Mouse (Mus musculus): Measurements from ENCODE around the gene Gabrp. TPM values are rescaled to one million over a fixed set of nuclear protein-coding genes. Genes with fewer than 3 reads are reported as not detected.

Gene Gabrp
- polyA plus RNA-seq, 1 experiment = 0.18 TPM

GRCm38 (mm10) chr11:33544121-33544520 is 34.6 kb downstream of the Gabrp start:
- Histone ChIP-seq H3K36me3 (ENCODE audit: control insufficient read depth, insufficient read depth, low read length, poor library complexity, severe bottlenecking) (peaks cover 16% of the 10 kb centered on the region), H3K9ac (ENCODE audit: low read depth, poor library complexity, severe bottlenecking) (peak overlapping the region; percentile 64), H3K27ac (ENCODE audit: insufficient read depth, low read length) (peak overlapping the region; percentile 91), H3K4me1 (ENCODE audit: control insufficient read depth, insufficient read depth, low read length) (peaks cover 5% of the 10 kb centered on the region), H3K4me3 (ENCODE audit: low read depth, low read length) (no peak overlapping the region; the same call in 1 of the 2 replicates), H3K27me3 (ENCODE audit: control insufficient read depth, insufficient read depth, low read length, poor library complexity, severe bottlenecking) (no peaks in the 10 kb centered on the region), H3K9me3 (replicated peaks; ENCODE audit: control insufficient read depth, insufficient read depth, low read length, poor library complexity, severe bottlenecking) (no peaks in the 10 kb centered on the region)
- TF ChIP-seq EP300 (IDR thresholded peaks at IDR 0.05; ENCODE audit: insufficient read depth, low read depth, low read length) (0 out of 2 replicates have a peak, but pooled peaks have one; percentile 62), POLR2A (IDR thresholded peaks at IDR 0.05; ENCODE audit: insufficient read depth, low read length) (no peak)

DNA sequence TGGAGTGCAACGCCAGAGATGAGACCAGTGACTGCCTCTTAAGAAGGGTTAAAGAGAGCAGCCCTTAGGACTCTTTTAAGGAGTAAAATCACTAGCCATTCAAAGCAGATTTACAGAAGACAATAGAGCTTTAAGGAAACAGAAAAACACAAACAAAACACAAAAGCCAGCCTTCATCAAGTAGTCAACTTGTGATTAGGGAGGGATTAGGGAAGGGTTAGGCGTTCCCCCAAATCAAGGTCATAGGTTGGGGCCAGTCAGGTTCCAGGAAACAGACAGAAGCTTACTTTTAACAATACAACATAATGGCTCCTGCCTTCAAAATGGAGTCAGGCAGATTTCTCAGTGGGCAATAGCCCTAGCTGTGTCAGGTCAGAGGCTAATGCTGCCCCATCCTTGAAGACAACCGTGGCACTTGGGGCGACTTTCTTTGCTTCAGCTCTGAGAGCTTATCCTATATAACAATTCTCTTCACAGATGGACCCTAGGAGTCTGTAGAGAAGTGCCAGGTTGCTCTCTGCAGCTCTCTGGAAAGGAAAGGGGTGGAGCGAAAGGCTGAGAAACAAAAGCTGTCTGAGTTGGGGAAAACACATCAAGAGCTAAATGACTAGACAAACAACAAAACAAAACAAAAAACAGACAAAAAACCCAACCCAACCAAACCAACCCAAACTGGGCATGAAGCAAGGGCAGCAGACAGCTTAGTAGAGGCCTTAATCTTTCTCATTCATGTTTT is 41.2 kb downstream of the Gabrp start:
- 0 out of 2 replicates have a peak overlapping the region, but pooled peaks have one; percentile 6 for H3K4me3 ChIP-seq (ENCODE audit: low read depth, low read length)
- peak overlapping the region; percentile 97 for H3K9ac ChIP-seq (ENCODE audit: low read depth, poor library complexity, severe bottlenecking)
- no peaks in the 10 kb centered on the region for H3K27me3 ChIP-seq (ENCODE audit: control insufficient read depth, insufficient read depth, low read length, poor library complexity, severe bottlenecking)
- no peaks in the 10 kb centered on the region for H3K9me3 ChIP-seq (replicated peaks; ENCODE audit: control insufficient read depth, insufficient read depth, low read length, poor library complexity, severe bottlenecking)
- H3K4me1 ChIP-seq (ENCODE audit: control insufficient read depth, insufficient read depth, low read length) = peaks cover 6% of the 10 kb centered on the region
- peaks cover 20% of the 10 kb centered on the region for H3K36me3 ChIP-seq (ENCODE audit: control insufficient read depth, insufficient read depth, low read length, poor library complexity, severe bottlenecking)
- peak overlapping the region; percentile 99 for H3K27ac ChIP-seq (ENCODE audit: insufficient read depth, low read length)
- TF ChIP-seq EP300 (IDR thresholded peaks at IDR 0.05; ENCODE audit: insufficient read depth, low read depth, low read length) = peak; percentile 80
- TF ChIP-seq CTCF (IDR thresholded peaks at IDR 0.05; ENCODE audit: low read depth, low read length) = no peak
- TF ChIP-seq POLR2A (IDR thresholded peaks at IDR 0.05; ENCODE audit: insufficient read depth, low read length) = no peak

- peaks cover 15% of the 10 kb centered on the region for H3K36me3 ChIP-seq (ENCODE audit: control insufficient read depth, insufficient read depth, low read length, poor library complexity, severe bottlenecking)
- TF ChIP-seq CTCF (IDR thresholded peaks at IDR 0.05; ENCODE audit: low read depth, low read length) (no peak), EP300 (IDR thresholded peaks at IDR 0.05; ENCODE audit: insufficient read depth, low read depth, low read length) (peak; percentile 69; the same call in 1 of the 2 replicates)
- peak overlapping the region; percentile 97 for H3K9ac ChIP-seq (ENCODE audit: low read depth, poor library complexity, severe bottlenecking)
- no peaks in the 10 kb centered on the region for H3K27me3 ChIP-seq (ENCODE audit: control insufficient read depth, insufficient read depth, low read length, poor library complexity, severe bottlenecking)
- peak overlapping the region; percentile 51 for H3K4me3 ChIP-seq (ENCODE audit: low read depth, low read length)
- no peaks in the 10 kb centered on the region for H3K9me3 ChIP-seq (replicated peaks; ENCODE audit: control insufficient read depth, insufficient read depth, low read length, poor library complexity, severe bottlenecking)
- peak overlapping the region; percentile 99 for H3K27ac ChIP-seq (ENCODE audit: insufficient read depth, low read length)
- peaks cover 2% of the 10 kb centered on the region for H3K4me1 ChIP-seq (ENCODE audit: control insufficient read depth, insufficient read depth, low read length)
These were observed 42.1 kb downstream of the Gabrp start for GRCm38 (mm10) chr11:33536636-33537035.

DNA sequence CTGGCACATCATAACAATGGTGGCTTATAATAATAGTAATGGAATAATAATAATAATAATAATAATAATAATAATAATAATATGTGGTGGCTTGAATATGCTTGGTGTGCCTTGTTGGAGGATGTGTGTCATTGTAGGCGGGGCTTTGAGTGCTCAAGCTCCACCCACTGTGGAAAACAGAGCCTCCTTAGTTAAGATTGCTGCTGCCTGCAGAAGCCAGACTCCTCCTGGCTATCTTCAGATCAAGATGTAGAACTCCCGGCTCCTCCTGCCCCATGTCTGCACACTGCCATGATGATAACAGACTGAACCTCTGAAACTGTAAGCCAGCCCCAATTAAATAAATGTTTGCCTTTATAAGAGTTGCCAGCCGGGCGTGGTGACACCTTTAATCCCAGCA is 44.2 kb downstream of the Gabrp start:
- Histone ChIP-seq H3K9ac (ENCODE audit: low read depth, poor library complexity, severe bottlenecking) (peak overlapping the region; percentile 97), H3K27ac (ENCODE audit: insufficient read depth, low read length) (peak overlapping the region; percentile 98), H3K9me3 (replicated peaks; ENCODE audit: control insufficient read depth, insufficient read depth, low read length, poor library complexity, severe bottlenecking) (no peaks in the 10 kb centered on the region), H3K4me3 (ENCODE audit: low read depth, low read length) (peak overlapping the region; percentile 47), H3K4me1 (ENCODE audit: control insufficient read depth, insufficient read depth, low read length) (peaks cover 2% of the 10 kb centered on the region), H3K36me3 (ENCODE audit: control insufficient read depth, insufficient read depth, low read length, poor library complexity, severe bottlenecking) (peaks cover 7% of the 10 kb centered on the region), H3K27me3 (ENCODE audit: control insufficient read depth, insufficient read depth, low read length, poor library complexity, severe bottlenecking) (no peaks in the 10 kb centered on the region)
- TF ChIP-seq CTCF (IDR thresholded peaks at IDR 0.05; ENCODE audit: low read depth, low read length) (no peak), EP300 (IDR thresholded peaks at IDR 0.05; ENCODE audit: insufficient read depth, low read depth, low read length) (no peak), POLR2A (IDR thresholded peaks at IDR 0.05; ENCODE audit: insufficient read depth, low read length) (peak; percentile 80)

DNA sequence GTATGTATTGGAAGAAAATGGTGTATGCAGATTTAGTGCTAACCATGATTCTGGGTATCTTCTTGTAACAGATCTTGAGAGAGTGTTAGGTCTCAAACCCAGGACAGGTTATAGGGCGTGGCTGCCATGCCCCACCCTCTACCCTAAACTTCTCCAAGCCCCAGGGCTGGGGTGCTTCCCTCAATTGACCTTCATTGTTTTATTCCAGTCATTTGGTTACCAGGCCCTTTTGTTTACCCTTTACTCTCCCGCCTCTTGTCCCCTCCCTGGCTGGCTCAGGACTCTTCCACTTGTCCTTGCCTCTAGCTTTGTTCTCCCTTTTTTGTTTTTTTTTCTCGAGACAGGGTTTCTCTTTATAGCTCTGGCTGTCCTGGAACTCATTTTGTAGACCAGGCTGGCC is 45.2 kb downstream of the Gabrp start:
- TF ChIP-seq POLR2A (IDR thresholded peaks at IDR 0.05; ENCODE audit: insufficient read depth, low read length) = no peak
- no peak for TF ChIP-seq CTCF (IDR thresholded peaks at IDR 0.05; ENCODE audit: low read depth, low read length)
- TF ChIP-seq EP300 (IDR thresholded peaks at IDR 0.05; ENCODE audit: insufficient read depth, low read depth, low read length) = peak; percentile 96
- Histone ChIP-seq H3K9ac (ENCODE audit: low read depth, poor library complexity, severe bottlenecking) (peak overlapping the region; percentile 56; the same call in 1 of the 2 replicates), H3K27ac (ENCODE audit: insufficient read depth, low read length) (peak overlapping the region; percentile 99), H3K9me3 (replicated peaks; ENCODE audit: control insufficient read depth, insufficient read depth, low read length, poor library complexity, severe bottlenecking) (no peaks in the 10 kb centered on the region; the same call in none of the 2 replicates), H3K4me1 (ENCODE audit: control insufficient read depth, insufficient read depth, low read length) (peaks cover 2% of the 10 kb centered on the region), H3K4me3 (ENCODE audit: low read depth, low read length) (no peak overlapping the region), H3K36me3 (ENCODE audit: control insufficient read depth, insufficient read depth, low read length, poor library complexity, severe bottlenecking) (peaks cover 4% of the 10 kb centered on the region), H3K27me3 (ENCODE audit: control insufficient read depth, insufficient read depth, low read length, poor library complexity, severe bottlenecking) (no peaks in the 10 kb centered on the region)

DNA sequence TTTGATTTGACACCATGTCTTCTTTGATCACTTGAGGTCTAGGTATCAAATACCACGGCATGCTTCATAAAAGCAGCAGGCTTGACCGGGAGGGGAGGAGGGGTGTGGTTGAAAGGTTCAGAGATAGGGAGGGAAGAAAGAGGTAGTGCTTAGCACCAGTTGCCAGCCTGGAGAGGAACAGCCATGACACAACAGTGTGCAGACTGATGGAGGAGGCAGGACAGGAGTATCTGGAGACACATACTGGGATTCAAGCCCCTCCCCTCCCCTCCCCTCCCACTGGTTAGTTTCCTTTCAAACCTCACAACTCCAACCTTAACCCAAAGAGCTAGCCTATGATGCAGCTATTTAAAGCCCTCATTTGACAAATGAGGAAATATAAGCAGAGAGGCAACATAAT is 49.2 kb downstream of the Gabrp start:
- peak overlapping the region; percentile 3; the same call in 1 of the 2 replicates for H3K9ac ChIP-seq (ENCODE audit: low read depth, poor library complexity, severe bottlenecking)
- TF ChIP-seq POLR2A (IDR thresholded peaks at IDR 0.05; ENCODE audit: insufficient read depth, low read length) = no peak
- no peak for TF ChIP-seq EP300 (IDR thresholded peaks at IDR 0.05; ENCODE audit: insufficient read depth, low read depth, low read length)
- TF ChIP-seq CTCF (IDR thresholded peaks at IDR 0.05; ENCODE audit: low read depth, low read length) = no peak
- H3K27ac ChIP-seq (ENCODE audit: insufficient read depth, low read length) = peak overlapping the region; percentile 98
- H3K9me3 ChIP-seq (replicated peaks; ENCODE audit: control insufficient read depth, insufficient read depth, low read length, poor library complexity, severe bottlenecking) = no peaks in the 10 kb centered on the region; the same call in none of the 2 replicates
- H3K4me3 ChIP-seq (ENCODE audit: low read depth, low read length) = no peak overlapping the region
- no peaks in the 10 kb centered on the region for H3K36me3 ChIP-seq (ENCODE audit: control insufficient read depth, insufficient read depth, low read length, poor library complexity, severe bottlenecking)
- peaks cover 2% of the 10 kb centered on the region for H3K4me1 ChIP-seq (ENCODE audit: control insufficient read depth, insufficient read depth, low read length)
- no peaks in the 10 kb centered on the region for H3K27me3 ChIP-seq (ENCODE audit: control insufficient read depth, insufficient read depth, low read length, poor library complexity, severe bottlenecking)
